Mouse (Mus musculus) midbrain, postnatal 0 days (tissue): Measurements from ENCODE around the gene Rph3a. TPM values are rescaled to one million over a fixed set of nuclear protein-coding genes. Genes with fewer than 3 reads are reported as not detected.
A peak's percentile ranks its signal among the peaks of the same experiment; 100 is the strongest.

ENCODE experiments used
- ATAC-seq: fragments of 200-750 bp; cut with Nextera tagmentation; 2 replicates; pipeline ENCODE4 v1.8.0; 2017; ENCODE audit warnings: moderate number of reproducible peaks, mild to moderate bottlenecking, moderate TSS enrichment, moderate library complexity; ENCODE audit not compliant: low FRiP score
- DNase-seq: peaks from one replicate; pipeline ENCODE4 v3.0.0-alpha.2; 2015; ENCODE audit warnings: low spot score
- H3K27ac ChIP-seq: fragments of 300-500 bp; sonication (generic); 2 replicates; pipeline ENCODE4 v1.5.1; 2014; ENCODE audit warnings: low read depth, mild to moderate bottlenecking, low read length, mixed read lengths
- H3K27me3 ChIP-seq: fragments of 300-500 bp; sonication (generic); 2 replicates; pipeline ENCODE4 v1.6.1; 2014; ENCODE audit warnings: low read length, control low read depth, mixed read lengths; ENCODE audit not compliant: insufficient read depth
- H3K36me3 ChIP-seq: fragments of 300-500 bp; sonication (generic); 2 replicates; pipeline ENCODE4 v1.6.1; 2014; ENCODE audit warnings: low read length, control low read depth, mixed read lengths; ENCODE audit not compliant: insufficient read depth
- H3K4me1 ChIP-seq: fragments of 300-500 bp; sonication (generic); 2 replicates; pipeline ENCODE4 v1.6.1; 2014; ENCODE audit warnings: mild to moderate bottlenecking, control low read depth, antibody characterized with exemption, low read length, mixed read lengths; ENCODE audit not compliant: insufficient read depth
- H3K4me2 ChIP-seq: fragments of 300-500 bp; sonication (generic); 2 replicates; pipeline ENCODE4 v1.6.1; 2014; ENCODE audit warnings: low read depth, mild to moderate bottlenecking, low read length, mixed read lengths; ENCODE audit not compliant: poor library complexity, severe bottlenecking
- H3K4me3 ChIP-seq: fragments of 300-500 bp; sonication (generic); 2 replicates; pipeline ENCODE4 v1.5.1; 2014; ENCODE audit warnings: low read depth, mild to moderate bottlenecking, low read length, moderate library complexity
- H3K9ac ChIP-seq: fragments of 300-500 bp; sonication (generic); replicated peaks from 2 replicates; pipeline ENCODE4 v1.6.1; 2014; ENCODE audit warnings: mild to moderate bottlenecking, low read length, moderate library complexity, mixed read lengths; ENCODE audit not compliant: poor library complexity, severe bottlenecking
- H3K9me3 ChIP-seq: fragments of 300-500 bp; sonication (generic); 2 replicates; pipeline ENCODE4 v1.6.1; 2016; ENCODE audit warnings: low read length, control low read depth
- CTCF ChIP-seq: IDR thresholded peaks from 2 replicates; pipeline ENCODE4 v1.5.1; 2016; ENCODE audit warnings: antibody characterized with exemption, mild to moderate bottlenecking
- WGBS: fragments of 180-500 bp; shearing (Covaris S2); extraction: QIAGEN DNeasy Blood & Tissue Kit; methylation state at CpG from one replicate; pipeline ENCODE4 v1.1.7; 2014; 5-methylcytosine and 5-hydroxymethylcytosine counted together
- polyA plus RNA-seq: library from polyadenylated mRNA; unstranded; fragments of >200 nt; fragmentation: Nextera tagmentation; extraction: Ambion mirVana; gene quantifications from 2 replicates; pipeline ENCODE4 v1.2.1, GENCODE M21; 2015
- total RNA-seq: library from RNA; depleted of rRNA; stranded (reverse); fragments of >200 nt; gene quantifications from 2 replicates; pipeline ENCODE4 v1.2.3, GENCODE M21; 2014

Rph3a gene
- total and polyA plus RNA-seq, 2 experiments from 2014 or later, result 35.5 to 44.6 TPM

DNA sequence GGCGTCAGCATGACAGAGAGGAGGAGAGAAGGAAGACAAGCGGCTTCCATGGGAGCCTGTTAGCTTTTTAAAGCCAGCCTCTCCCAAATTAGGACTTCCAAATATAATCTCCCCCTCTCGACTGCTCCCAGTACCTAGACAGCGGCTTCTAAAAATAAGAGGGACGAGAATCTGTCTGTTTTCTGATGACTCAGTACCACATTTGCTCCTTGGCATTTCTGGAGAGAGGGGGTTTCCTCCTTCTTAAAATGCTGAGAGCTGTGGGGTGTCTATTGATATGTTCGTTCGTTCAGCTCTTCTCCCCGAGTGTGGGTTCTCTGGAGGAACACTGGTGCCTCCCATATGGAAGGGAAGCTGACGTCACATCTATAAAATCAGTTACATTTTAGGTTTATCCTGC is 9.6 kb upstream of the Rph3a start:
- DNase-seq (no peak), ATAC-seq (no peak)
- Histone ChIP-seq H3K4me3 (no peak overlapping the region), H3K9ac (no peak overlapping the region), H3K4me1 (no peaks in the 10 kb centered on the region), H3K27me3 (no peaks in the 10 kb centered on the region), H3K27ac (no peak overlapping the region), H3K9me3 (no peaks in the 10 kb centered on the region), H3K36me3 (no peaks in the 10 kb centered on the region), H3K4me2 (no peak overlapping the region)
- TF ChIP-seq CTCF, result no peak
- 80% methylated on average over 9 of the region's 9 CpGs for WGBS

DNA sequence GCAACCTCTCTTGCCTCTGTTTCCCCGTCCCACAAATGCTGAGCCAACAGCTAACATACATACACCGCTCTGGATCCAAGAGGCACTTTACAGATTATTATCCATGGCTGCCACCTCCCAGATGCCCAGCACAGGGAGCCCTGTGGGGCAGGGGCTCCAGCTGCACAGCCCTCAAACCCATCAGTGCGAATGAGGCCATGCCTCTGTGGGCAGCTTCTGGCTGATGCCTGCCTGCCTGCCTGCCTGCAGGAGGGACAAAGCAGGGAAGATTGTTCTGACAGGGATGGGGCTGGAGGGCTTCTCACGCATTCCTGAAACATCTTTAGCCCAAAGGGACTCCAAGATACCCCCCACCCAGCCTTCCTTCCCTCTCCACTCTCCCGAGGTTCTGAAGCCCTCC is 7.8 kb upstream of the Rph3a start:
- TF ChIP-seq CTCF, result no peak
- no peak overlapping the region for H3K4me2 ChIP-seq
- DNase-seq (no peak), ATAC-seq (no peak)
- 68% methylated on average over 5 of the region's 5 CpGs for WGBS
- H3K9ac ChIP-seq, result no peak overlapping the region
- H3K36me3 ChIP-seq, result no peaks in the 10 kb centered on the region
- H3K9me3 ChIP-seq, result no peaks in the 10 kb centered on the region
- no peak overlapping the region for H3K4me3 ChIP-seq
- no peak overlapping the region for H3K27ac ChIP-seq
- H3K27me3 ChIP-seq, result no peaks in the 10 kb centered on the region
- H3K4me1 ChIP-seq, result no peaks in the 10 kb centered on the region

DNA sequence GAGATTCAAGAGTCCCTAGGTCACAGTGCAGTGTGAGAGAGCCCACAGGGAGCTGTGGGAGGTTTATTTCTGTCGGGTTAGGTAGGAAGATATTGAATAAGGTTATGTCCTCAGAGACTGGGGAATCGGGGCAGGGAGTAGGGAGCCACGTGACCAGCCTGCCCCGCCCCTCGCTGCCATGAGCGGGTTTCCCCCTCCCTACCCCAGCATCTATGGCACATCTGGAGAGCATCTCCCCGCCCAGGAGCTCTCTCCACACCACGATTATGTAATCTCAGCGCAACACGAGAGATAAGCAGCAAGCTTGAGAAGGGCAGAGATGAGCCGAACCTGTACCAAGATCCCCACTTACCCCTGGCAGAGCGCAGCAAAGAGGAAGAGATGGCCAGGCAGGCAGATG is 6.5 kb upstream of the Rph3a start:
- 40% methylated on average over 12 of the region's 12 CpGs for WGBS
- Histone ChIP-seq H3K36me3 (no peaks in the 10 kb centered on the region), H3K27me3 (no peaks in the 10 kb centered on the region), H3K4me3 (no peak overlapping the region), H3K9me3 (no peaks in the 10 kb centered on the region), H3K4me2 (no peak overlapping the region), H3K4me1 (no peaks in the 10 kb centered on the region), H3K9ac (no peak overlapping the region), H3K27ac (no peak overlapping the region)
- ATAC-seq, result no peak
- TF ChIP-seq CTCF, result no peak
- DNase-seq, result no peak

DNA sequence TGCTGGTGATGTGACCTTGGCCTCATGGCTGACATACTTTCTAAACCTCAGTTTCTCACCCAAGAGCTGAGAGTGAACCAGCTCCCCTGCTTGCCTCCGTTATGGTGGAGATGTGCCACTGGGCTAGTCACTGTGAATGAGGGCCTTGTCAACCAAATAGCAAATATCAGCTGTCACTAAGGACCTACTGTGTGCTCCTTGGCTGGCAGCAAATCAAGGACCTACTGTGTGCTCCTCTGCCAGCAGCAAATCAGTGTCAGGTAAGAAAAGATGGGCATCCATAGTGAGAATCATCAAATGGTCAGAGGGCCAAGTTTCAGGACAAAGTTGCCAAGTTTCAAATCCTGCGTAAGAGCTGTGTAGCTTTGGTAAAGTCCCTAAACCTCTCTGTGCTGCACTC is 4.6 kb upstream of the Rph3a start:
- Histone ChIP-seq H3K4me1 (no peaks in the 10 kb centered on the region), H3K9ac (no peak overlapping the region), H3K4me3 (no peak overlapping the region), H3K4me2 (no peak overlapping the region), H3K36me3 (no peaks in the 10 kb centered on the region), H3K27me3 (no peaks in the 10 kb centered on the region), H3K9me3 (no peaks in the 10 kb centered on the region), H3K27ac (no peak overlapping the region)
- ATAC-seq (no peak), DNase-seq (no peak)
- WGBS, result 88% methylated on average over 2 of the region's 2 CpGs
- TF ChIP-seq CTCF, result no peak

DNA sequence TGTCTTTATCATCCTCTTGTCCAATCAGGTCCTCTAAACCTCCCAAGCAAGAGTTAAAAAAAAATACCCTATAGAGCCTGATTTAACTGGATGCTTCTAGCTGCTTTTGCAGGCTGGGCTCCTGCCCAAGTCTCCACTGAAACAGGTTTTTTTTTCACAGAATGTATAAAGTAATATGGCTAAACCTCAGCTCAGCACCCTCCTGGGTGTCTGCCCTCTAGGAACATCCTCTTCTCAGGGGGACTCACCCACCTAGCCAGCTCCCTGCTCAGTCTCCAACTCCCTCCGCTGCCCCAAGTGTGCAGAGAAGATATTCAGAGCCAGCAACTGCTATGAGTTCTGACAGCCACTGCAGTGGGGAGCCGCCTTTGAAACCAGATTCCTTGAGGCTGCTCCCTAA is 2.1 kb upstream of the Rph3a start:
- Histone ChIP-seq H3K9me3 (no peaks in the 10 kb centered on the region), H3K36me3 (no peaks in the 10 kb centered on the region), H3K4me1 (peaks cover 8% of the 10 kb centered on the region; the same call in 1 of the 2 replicates), H3K27ac (no peak overlapping the region; the same call in 1 of the 2 replicates), H3K9ac (no peak overlapping the region), H3K27me3 (no peaks in the 10 kb centered on the region), H3K4me3 (no peak overlapping the region), H3K4me2 (no peak overlapping the region)
- 16% methylated on average over 2 of the region's 2 CpGs for WGBS
- ATAC-seq (no peak), DNase-seq (no peak)
- no peak for TF ChIP-seq CTCF

DNA sequence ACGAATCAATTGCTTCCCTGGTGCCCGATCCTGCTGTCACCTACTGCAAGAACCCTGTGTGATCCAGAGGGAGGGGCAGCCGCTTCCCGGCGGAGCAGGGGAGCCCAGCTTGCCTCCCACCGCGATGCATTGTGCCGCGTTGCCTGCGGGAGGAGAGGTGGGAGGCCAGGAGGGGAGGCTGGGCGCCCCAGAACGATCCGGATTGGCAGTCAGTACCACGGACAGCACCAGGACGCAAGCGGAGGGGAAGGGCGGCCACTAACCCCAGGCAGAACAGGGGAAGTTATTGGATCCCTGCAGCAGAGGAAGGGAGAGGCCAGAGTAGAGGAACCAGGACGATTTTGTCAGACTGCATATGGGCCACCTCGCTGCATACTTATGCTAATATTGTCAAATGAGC is 486 bp downstream of the Rph3a start:
- Histone ChIP-seq H3K27me3 (no peaks in the 10 kb centered on the region), H3K27ac (peak overlapping the region; percentile 62), H3K4me1 (peaks cover 8% of the 10 kb centered on the region; the same call in 1 of the 2 replicates), H3K9ac (peak overlapping the region; percentile 57), H3K4me3 (peak overlapping the region; percentile 46), H3K36me3 (no peaks in the 10 kb centered on the region), H3K9me3 (no peaks in the 10 kb centered on the region), H3K4me2 (peak overlapping the region; percentile 72)
- TF ChIP-seq CTCF, result no peak
- ATAC-seq (peak; percentile 58; the same call in 1 of the 2 replicates), DNase-seq (peak; percentile 64)
- WGBS, result under 1% methylated on average over 19 of the region's 19 CpGs
